Mouse (Mus musculus) ES-Bruce4 (cell line): ENCODE data around the gene Tmem60.

Experiments
- CTCF ChIP-seq: IDR thresholded peaks from one replicate; pipeline ENCODE4 v1.8.1; 2011; ENCODE audit warnings: low read depth, low read length
- EP300 ChIP-seq: IDR thresholded peaks from 2 replicates; pipeline ENCODE4 v1.6.1; 2011; ENCODE audit warnings: low read depth, low read length; ENCODE audit not compliant: insufficient read depth

- TF ChIP-seq CTCF (no peak), EP300 (no peak)
These were observed 8.8 kb upstream of the Tmem60 start for GRCm38 (mm10) chr5:20873146-20873545.
